Mouse (Mus musculus) stomach, postnatal 0 days (tissue): Measurements from ENCODE around the gene Haus3.

Experiments used
- CTCF ChIP-seq: IDR thresholded peaks from 2 replicates; pipeline ENCODE4 v1.5.1; 2016; ENCODE audit warnings: antibody characterized with exemption, low read depth, mild to moderate bottlenecking, moderate library complexity
- EP300 ChIP-seq: optimal IDR thresholded peaks from 2 replicates; pipeline ENCODE3; 2016; ENCODE audit warnings: antibody characterized with exemption

DNA sequence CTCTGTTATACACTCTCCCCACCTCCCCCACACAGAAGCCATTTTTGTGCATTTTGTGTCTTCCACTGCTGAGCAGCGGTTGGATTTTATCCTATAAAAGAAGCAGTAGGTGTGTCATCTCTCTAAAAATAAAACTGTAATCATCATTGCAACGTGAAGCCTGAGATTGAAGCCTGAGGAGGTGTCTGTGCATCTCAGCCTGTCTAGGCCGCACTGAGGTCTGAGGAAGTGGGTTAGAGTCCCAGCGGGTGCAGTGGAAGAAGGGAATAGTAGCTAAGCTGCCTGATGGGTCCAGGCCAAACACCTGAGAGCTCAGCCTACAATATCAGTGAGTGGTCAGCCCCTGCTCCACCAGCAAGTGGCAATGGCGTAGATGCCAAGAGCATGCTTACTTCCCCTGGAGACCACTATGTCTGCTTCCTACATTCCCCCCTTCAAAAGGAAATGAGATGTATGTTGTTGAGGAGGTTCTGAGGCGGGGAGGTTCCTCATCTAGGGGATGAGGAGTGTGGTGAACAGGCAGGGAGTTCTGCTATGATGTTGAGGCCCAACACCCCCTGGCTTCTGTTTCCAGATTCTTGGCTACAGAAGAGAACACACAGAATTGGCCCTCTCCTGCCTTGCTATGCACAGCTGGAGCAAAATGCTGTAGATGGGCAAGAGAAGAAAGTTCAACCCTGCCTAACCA lies 25.8 kb upstream of the Haus3 start:
- TF ChIP-seq CTCF, result no peak
- TF ChIP-seq EP300, result no peak
